In genomic region chr1:164489961-164490594, GRCm38 (mm10) we compare ENCODE assay signal across 26 mouse cellular contexts.
"Had no signal": no experiment of that assay in that cellular context is flagged by ENCODE, and none has a peak within 500 bp of the region (broad histone marks: within the 10 kb centered on the region; RNA-seq: fewer than 3 reads in every experiment).

No protein-coding gene starts in this region.

- H3K27me3 ChIP-seq: heart, embryonic 13.5 days; heart, embryonic 15.5 days; hindbrain, embryonic 13.5 days; hindbrain, embryonic 15.5 days; kidney, embryonic 15.5 days; limb, embryonic 12.5 days; liver, embryonic 13.5 days had no signal

- H3K36me3 ChIP-seq: heart, embryonic 13.5 days; heart, embryonic 15.5 days; hindbrain, embryonic 13.5 days; hindbrain, embryonic 15.5 days; kidney, embryonic 15.5 days; limb, embryonic 10.5 days; limb, embryonic 12.5 days; liver, embryonic 13.5 days had no signal

- H3K4me3 ChIP-seq: heart, adult 2 months; heart, embryonic 13.5 days; heart, embryonic 15.5 days; hindbrain, embryonic 13.5 days; hindbrain, embryonic 15.5 days; kidney, embryonic 15.5 days; layer of hippocampus, adult 2 months; left cerebral cortex, adult 2 months; limb, embryonic 10.5 days; limb, embryonic 12.5 days; liver, embryonic 13.5 days had no signal

- ATAC-seq: hindbrain, postnatal 0 days; intestine, embryonic 16.5 days had no signal

- H3K4me2 ChIP-seq: heart, embryonic 11.5 days; heart, embryonic 13.5 days; heart, embryonic 15.5 days; hindbrain, embryonic 13.5 days; hindbrain, embryonic 15.5 days; kidney, embryonic 15.5 days; limb, embryonic 12.5 days; liver, embryonic 11.5 days; liver, embryonic 13.5 days had no signal

- H3K9me3 ChIP-seq: heart, embryonic 13.5 days; heart, embryonic 15.5 days; hindbrain, embryonic 13.5 days; hindbrain, embryonic 15.5 days; kidney, embryonic 15.5 days; limb, embryonic 10.5 days; limb, embryonic 12.5 days; liver, embryonic 13.5 days had no signal

- H3K4me1 ChIP-seq: hindbrain, embryonic 13.5 days; hindbrain, embryonic 15.5 days; limb, embryonic 10.5 days; limb, embryonic 12.5 days; liver, embryonic 13.5 days had no signal

- H3K9ac ChIP-seq: heart, embryonic 13.5 days; heart, embryonic 15.5 days; hindbrain, embryonic 13.5 days; hindbrain, embryonic 15.5 days; kidney, embryonic 15.5 days; limb, embryonic 12.5 days; liver, embryonic 13.5 days had no signal

- DNase-seq: gastrocnemius, postnatal 14 days; gastrocnemius, postnatal 36 days; heart, adult 2 months; heart, postnatal 14 days; heart, postnatal 36 days; kidney, adult 11 months; kidney, adult 2 months; kidney, adult 9 months; kidney, postnatal 25 days; kidney, postnatal 4 days; liver; liver, embryonic 13.5 days had no signal

- H3K27ac ChIP-seq: heart, adult 2 months; heart, embryonic 13.5 days; heart, embryonic 15.5 days; hindbrain, embryonic 13.5 days; hindbrain, embryonic 15.5 days; hindbrain, postnatal 0 days; kidney, embryonic 15.5 days; kidney, postnatal 0 days; layer of hippocampus, adult 2 months; left cerebral cortex, adult 2 months; limb, embryonic 10.5 days; limb, embryonic 12.5 days; liver, embryonic 13.5 days had no signal
